Mouse (Mus musculus) erythroblast, adult 5-6 weeks (primary cell): ENCODE results near the gene Phlpp1. TPM values are rescaled to one million over a fixed set of nuclear protein-coding genes. Genes with fewer than 3 reads are reported as not detected.

Source experiments
- ATAC-seq: replicated peaks from 2 replicates; pipeline ENCODE4 v1.8.0; 2016; ENCODE audit warnings: moderate number of reproducible peaks, mild to moderate bottlenecking, moderate TSS enrichment, inconsistent platforms; ENCODE audit not compliant: poor library complexity, low FRiP score, severe bottlenecking
- total RNA-seq, 2 experiments: library from RNA; stranded (forward) in 1 of 2; stranded (reverse) in 1 of 2; fragments of 150-400 nt in 1 of 2; fragments of 200-764, 138-1000 nt in 1 of 2; gene quantifications; 2 replicates each; pipeline versions ENCODE4 v1.2.3 to v1.2.4; 2015 to 2017; ENCODE audit warnings: low replicate concordance in 2 of 2

Gene Phlpp1
- total RNA-seq, 2 experiments from 2014 or later, result 0.96 to 1.1 TPM

DNA sequence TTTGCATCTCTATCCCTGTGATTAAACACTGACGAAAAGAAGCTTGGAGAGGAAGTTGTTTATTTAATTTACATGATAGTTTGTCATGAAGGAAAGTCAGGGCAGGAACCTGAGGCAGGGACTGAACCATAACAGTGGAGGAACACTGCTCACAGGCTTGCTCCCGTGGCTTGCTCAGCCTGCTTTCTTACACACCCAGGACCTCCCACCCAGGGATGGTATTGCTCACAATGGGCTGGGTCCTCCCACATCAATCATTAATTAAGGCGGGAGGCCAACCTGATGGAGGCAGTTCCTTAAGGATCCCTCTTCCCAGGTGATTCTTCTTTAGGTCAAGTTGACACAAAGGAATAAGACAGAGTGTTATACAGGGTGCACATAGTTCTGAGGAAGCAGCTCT, 19.1 kb downstream of the Phlpp1 start:
- ATAC-seq, result no peak

DNA sequence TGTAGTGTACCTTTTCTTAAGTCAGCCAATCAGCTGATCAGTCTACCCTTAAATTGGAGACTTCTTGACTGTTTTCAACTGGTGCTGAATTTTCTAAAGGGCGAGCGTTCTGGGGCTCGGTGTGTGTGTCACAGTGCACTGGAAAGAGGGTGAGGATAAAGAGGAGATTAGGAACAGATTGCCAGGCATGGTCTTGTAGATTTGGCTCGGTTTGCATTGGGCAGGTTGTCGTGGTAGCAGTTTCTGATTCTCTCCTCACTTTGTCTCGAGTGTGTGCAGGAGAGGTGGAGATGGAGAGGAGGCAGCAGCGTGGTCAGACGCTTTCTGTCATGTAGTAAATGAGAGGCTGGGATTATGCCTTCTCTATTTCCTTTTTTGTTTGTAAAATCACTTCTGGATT, 20.3 kb downstream of the Phlpp1 start:
- ATAC-seq, result no peak

DNA sequence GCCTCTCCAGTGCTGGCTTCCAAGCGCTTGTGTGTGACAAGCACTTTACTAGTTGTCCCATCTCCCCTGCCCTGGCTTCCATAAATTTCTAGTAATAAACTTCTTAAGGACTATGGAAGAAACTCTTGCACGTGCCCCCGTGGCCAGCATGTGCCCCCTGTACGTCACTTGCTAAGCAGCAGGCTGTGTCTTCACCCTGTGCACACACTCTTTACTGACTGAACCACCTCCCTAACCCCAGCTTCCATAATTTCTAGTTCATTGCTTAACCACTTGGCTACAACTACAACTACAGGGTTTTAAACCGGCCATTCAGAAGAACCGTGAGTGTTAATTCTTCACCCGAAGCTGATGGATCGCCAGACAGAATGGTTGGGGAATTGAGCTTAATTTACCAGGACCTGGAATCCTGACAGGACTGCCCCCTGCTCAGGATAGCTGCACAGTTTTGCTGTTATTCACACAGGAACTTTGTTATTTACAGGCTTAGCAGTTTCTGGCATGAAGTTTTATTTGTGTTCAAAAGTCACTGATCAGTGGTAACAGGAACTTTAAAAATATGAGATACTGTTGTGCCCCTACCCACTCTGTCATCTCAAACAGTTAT, 21.4 kb downstream of the Phlpp1 start:
- no peak for ATAC-seq

- no peak for ATAC-seq
Observed at GRCm38 (mm10) chr1:106193487-106193886, 21.9 kb downstream of the Phlpp1 start.

- ATAC-seq, result no peak
Observed at GRCm38 (mm10) chr1:106194263-106194662, 22.7 kb downstream of the Phlpp1 start.

DNA sequence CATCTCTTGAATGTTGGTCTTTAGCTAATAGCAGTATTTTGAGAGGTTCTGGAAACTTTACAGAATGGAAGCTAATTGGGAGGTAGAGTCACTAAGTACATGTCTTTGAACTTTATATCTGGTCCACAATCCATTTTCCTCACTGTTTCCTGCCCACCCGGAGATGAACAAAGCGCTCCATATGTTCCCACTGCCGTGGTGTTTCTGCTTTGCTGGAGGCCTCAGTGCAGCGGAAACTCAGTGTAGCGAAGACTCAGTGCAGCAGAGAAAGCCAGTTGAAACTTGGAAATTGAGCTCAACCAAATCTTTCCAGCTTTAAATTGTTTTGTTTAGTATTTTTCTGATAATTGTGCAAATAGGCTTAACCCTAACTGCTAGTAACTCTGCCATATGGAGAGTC, 26.4 kb downstream of the Phlpp1 start:
- ATAC-seq, result no peak

GRCm38 (mm10) chr1:106199109-106199508, 27.6 kb downstream of the Phlpp1 start:
- ATAC-seq, result no peak

GRCm38 (mm10) chr1:106199686-106200085, 28.1 kb downstream of the Phlpp1 start:
- no peak for ATAC-seq

DNA sequence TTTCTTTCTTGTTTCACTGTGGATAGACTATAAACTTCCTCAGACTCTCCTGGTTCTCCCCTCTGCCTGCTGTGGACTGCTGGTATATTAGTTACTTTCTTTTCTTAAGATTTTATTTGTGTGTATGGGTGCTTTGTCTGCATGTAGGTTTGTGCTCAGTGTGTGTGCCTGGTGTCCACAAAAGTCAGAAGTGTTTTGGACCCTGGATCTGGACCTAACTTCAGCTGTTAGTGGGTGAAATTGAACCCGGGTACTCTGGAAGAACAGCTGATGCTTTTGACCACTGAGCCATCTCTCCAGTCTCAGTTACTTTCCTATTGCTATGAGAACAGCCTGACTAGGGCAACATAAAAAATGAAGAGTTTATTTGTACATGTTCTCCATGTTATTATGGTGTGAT, 29.5 kb downstream of the Phlpp1 start:
- no peak for ATAC-seq

GRCm38 (mm10) chr1:106201929-106202328, 30.4 kb downstream of the Phlpp1 start:
- ATAC-seq, result no peak

GRCm38 (mm10) chr1:106203942-106204341, 32.4 kb downstream of the Phlpp1 start:
- ATAC-seq, result no peak

DNA sequence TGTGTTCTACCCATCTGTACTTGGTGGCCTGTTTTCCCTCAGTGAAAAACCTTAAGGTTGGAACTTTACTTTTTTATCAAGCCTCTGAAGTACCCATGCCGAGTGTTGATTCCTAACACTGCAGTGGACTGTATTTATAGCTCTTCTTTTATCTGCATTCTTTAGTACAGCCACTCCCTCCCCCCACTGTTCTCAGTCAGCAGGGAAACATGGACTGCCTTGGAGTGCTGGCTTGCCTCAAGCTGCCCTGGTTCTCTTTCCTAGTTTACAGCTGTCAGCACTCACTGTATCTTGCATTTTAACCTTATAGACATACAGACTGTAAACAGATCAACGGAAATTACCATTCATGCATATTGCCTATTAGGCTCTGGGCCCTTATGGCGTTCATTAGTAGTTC, 32.8 kb downstream of the Phlpp1 start:
- no peak for ATAC-seq

DNA sequence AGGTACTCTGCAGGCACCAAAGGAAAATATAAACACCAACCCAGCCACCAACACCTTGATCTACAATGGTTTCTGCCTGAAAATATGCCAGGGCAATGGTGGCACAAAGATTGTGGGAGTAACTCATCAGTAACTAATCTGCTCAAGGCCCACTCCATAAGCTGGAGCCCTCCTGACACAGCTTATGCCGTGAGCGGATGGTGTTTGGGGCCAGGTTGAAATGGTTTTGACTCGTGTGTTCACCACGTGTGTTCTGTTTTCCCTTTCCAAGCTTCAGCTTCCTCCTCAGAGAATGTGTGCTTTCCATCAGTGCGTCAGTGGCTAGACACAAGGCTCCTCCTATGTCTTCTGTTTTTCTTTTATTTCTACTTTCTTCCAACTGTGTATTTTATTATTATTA, 37.0 kb downstream of the Phlpp1 start:
- no peak for ATAC-seq

DNA sequence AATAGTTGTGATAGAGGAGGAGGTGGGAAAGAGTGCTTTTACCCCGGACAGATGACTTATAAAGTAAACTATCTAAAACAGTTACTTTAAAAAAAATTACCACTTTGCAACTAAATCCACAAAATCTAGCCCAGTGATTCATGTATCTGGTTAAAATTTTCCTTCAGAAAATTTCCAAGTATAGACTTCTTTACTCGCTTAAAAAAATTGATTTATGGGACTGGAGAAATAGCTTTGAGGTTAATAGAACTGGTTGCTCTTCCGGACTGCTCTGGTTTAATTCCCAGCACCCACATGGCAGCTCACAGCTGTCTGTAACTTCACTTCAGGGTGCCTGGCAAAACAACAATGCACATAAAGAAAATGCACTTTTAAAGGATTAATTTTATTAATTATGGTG, 38.9 kb downstream of the Phlpp1 start:
- no peak for ATAC-seq

DNA sequence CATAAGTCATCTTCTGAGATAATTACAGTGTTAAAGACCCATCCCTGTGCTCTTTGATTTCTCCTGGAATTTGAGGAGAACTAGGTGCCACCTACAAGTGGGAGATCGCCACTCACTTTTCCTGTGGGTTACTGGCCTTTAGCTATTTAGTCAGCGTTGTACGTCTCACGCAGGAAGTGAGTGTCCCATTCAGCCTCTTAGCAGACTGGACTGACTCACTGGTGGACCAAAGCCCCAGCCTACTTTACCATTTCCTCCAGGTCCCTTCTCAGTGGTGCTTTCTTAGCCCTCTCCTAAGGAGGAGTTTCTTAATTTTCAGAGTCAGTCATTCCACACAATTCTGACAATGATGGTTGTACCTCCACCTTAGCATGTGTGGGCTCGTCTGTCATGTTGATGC, 39.6 kb downstream of the Phlpp1 start:
- no peak for ATAC-seq

- no peak for ATAC-seq
Observed at GRCm38 (mm10) chr1:106220431-106220830, 48.9 kb downstream of the Phlpp1 start.

GRCm38 (mm10) chr1:106221371-106221770, 49.8 kb downstream of the Phlpp1 start:
- no peak for ATAC-seq

DNA sequence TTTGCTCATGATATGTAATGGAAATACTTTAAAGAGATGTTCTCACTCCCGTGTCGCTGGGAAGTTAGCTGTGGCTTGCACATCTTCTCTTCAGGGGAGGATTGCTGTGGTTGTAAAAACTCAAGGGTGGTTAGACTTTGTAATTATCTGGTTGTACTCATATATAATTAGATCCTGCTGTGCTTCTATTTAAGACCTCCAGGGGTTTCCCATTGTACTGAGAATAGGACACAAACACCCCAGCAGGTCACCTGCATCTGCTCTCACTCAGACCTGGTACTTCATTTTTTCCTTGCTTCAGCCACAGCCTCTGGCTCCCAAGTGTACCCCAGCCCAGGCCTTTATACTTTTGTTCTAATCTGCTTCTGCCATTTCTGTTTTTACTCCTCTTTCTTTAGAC, 50.4 kb downstream of the Phlpp1 start:
- no peak for ATAC-seq

DNA sequence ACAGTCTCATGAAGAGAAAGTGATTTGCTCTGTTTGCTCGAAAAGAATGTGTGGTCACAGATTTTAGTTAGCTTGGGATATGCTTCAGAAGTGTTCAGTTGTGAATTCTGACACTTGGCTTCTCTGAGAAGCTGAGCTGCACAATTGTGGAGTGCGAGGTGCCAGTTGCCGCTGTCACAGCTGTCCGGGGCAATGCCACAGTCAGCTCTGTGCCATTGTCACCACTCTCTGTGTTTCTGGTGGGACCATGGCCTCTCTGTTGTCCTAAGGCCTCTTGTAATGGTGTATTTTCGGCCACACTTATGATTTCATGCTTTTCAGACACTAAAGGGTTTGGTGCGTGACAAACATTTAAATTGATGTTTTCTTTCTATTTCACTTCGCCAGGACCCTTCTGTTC, 55.1 kb downstream of the Phlpp1 start:
- no peak for ATAC-seq

GRCm38 (mm10) chr1:106230313-106230712, 58.8 kb downstream of the Phlpp1 start:
- no peak for ATAC-seq

DNA sequence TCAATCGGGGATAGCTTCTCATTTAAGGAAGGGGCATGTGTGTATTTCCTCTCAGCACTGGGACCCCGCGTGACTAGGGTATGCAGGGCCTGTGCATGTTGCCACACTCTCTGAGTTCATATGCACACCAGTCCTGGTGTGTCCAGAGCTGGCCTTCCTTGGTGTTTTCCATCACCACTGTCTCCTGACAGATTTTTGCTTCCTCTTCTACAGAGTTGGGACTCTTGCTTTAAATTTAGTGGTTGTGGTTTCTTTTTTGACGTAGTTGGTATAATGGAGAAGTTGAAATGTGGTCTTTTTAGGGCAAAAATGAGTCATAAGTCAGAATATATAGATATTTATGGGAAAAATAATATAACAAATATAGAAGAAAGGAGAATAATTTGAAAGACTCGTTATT, 59.8 kb downstream of the Phlpp1 start:
- no peak for ATAC-seq

GRCm38 (mm10) chr1:106231805-106232459, 60.4 kb downstream of the Phlpp1 start:
- ATAC-seq, result no peak
